Mouse (Mus musculus) bone marrow macrophage, adult 2 months (primary cell): ENCODE measurements around the gene Ptpn7.

Source experiments
- CTCF ChIP-seq: IDR thresholded peaks from 2 replicates; pipeline ENCODE4 v1.5.1; 2012; ENCODE audit warnings: low read depth, mild to moderate bottlenecking, low read length, moderate library complexity
- POLR2A ChIP-seq: IDR thresholded peaks from 2 replicates; pipeline ENCODE4 v1.6.1; 2012; ENCODE audit warnings: mild to moderate bottlenecking, low read depth, low read length, borderline replicate concordance

GRCm38 (mm10) chr1:135183941-135184570 lies 51.6 kb downstream of the Ptpn7 start:
- TF ChIP-seq POLR2A (no peak), CTCF (no peak)
